Mouse (Mus musculus): ENCODE data around the gene St6galnac5.
A peak's percentile ranks its signal among the peaks of the same experiment; 100 is the strongest.

St6galnac5 gene

GRCm38 (mm10) chr3:152981988-152982387, at the start of gene St6galnac5:
TSS of gene St6galnac5 (minus strand) at chr3:152982246.
- DNase-seq, result peak; percentile 15

GRCm38 (mm10) chr3:153030756-153031155, 48.7 kb upstream of the St6galnac5 start:
- DNase-seq, result no peak

DNA sequence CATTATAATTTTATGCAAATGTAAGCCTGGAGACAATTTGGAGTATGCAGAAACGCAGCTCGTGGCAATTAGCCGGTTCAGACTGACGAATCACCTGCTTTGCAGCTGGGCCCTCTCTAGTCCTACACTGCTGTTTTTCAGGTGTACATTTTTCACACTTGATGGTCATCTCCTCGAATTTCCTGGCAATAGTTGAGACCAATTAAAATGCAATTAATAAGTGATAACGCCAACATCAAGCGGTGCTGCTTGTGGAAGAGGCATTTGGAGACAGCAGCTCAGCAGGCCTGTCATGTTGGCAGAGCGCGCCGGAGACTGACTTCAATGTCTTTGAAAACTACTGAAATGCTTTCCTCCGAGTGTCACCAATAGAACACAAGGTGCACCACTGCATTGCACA, 42.0 kb upstream of the St6galnac5 start:
- DNase-seq, result no peak

DNA sequence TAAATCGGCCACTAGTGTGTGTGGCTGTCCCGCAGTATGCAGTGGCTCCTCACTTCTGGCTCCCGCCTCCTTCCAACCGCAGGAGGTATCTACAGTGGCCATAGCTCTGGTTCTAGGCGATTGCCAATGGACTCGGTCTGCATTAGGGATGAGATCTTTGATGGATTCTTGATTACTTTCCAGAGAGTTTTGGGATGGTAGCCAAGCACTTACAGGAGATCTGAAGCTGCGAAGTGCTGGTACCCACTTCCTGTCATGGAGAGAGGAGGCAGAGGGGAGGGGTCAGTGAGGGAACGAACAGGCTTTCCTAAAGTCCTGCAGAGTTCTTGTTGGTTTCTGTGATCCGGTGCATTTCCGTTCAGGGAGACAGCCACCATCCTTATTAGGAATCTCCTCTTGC, 36.0 kb upstream of the St6galnac5 start:
- DNase-seq, result no peak

DNA sequence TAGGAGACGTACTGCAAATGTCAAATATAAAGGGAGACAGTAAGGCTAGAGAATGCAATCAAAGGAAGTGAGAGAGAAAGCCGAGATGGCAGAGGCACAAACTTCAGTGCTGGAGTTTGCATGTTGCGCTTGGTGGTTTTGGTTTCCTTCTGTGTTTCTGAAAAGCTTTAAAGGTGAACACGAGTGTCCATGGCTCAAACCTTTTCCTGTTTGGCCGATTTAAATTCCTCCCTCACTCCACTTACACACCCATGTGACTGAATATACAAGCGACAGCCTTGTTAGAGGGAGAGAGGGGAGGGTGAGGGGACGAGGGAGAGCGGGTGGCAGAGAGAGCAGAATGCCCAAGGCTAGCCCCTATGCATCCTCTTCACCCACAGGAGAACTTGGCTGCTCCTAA, 34.3 kb upstream of the St6galnac5 start:
- DNase-seq, result no peak

DNA sequence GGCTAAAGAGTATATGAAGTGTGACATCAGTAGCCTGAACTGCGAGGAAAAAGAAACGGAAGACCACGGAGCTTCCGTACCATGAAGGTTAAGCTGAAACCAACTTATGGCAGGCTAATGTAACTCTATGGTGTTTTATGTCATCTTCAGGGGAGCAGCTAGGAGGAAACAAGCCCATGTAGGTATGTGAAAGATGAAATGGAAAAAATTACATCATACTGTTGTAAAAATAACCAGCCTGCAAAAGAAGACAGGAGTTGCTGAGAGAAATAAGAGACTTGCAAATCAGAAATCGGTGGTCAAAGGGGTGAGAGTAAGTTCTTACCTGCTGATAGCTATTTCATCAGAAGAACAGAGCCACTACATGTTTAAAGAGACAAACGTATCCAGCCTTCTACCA, 24.8 kb upstream of the St6galnac5 start:
- DNase-seq, result no peak

DNA sequence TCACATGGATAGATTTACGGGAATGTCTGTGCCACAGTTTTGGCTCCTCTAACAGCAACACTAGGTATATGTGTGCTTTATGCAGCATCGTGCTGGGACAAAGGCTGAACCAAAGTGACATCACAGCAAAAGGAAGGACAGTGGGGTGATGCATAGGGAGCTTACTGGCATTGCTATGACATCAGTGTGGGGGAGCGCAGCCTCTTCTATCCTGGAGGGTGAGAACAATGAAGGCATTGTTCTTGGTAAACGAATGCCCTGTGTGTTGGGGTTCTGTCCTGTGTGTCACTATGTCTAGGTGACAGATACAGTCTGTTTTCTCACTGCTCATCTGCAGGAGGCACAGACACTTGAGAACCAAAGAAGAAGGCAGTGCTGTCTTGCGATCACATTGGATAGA, 16.9 kb upstream of the St6galnac5 start:
- DNase-seq, result no peak

DNA sequence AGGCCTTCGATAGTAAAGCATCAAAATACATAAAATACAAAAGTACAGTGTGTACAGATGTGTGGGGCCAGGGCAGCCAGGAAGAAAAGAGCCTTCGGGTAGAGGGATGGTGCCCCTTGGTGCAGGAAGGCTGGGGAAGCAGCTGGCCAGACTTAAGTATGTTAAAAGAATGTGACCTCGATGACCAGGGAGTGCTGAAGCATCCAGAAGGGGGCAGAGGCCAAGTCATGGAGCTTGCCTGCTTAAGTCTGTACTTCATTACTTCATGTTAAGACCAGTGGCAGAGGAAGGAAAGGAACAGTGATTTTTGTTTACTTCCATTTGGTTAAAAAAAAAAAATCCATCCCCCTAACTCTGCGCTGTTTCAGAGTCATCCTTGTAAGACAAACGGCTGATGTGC, 16.1 kb upstream of the St6galnac5 start:
- DNase-seq, result peak; percentile 40

GRCm38 (mm10) chr3:152993608-152994007, 11.6 kb upstream of the St6galnac5 start:
- DNase-seq, result no peak

GRCm38 (mm10) chr3:152990787-152991186, 8.7 kb upstream of the St6galnac5 start:
- DNase-seq, result no peak

GRCm38 (mm10) chr3:152980978-152981974, 770 bp downstream of the St6galnac5 start:
- peak; percentile 9 for DNase-seq

GRCm38 (mm10) chr3:152980431-152980830, 1.6 kb downstream of the St6galnac5 start:
- peak; percentile 37 for DNase-seq

DNA sequence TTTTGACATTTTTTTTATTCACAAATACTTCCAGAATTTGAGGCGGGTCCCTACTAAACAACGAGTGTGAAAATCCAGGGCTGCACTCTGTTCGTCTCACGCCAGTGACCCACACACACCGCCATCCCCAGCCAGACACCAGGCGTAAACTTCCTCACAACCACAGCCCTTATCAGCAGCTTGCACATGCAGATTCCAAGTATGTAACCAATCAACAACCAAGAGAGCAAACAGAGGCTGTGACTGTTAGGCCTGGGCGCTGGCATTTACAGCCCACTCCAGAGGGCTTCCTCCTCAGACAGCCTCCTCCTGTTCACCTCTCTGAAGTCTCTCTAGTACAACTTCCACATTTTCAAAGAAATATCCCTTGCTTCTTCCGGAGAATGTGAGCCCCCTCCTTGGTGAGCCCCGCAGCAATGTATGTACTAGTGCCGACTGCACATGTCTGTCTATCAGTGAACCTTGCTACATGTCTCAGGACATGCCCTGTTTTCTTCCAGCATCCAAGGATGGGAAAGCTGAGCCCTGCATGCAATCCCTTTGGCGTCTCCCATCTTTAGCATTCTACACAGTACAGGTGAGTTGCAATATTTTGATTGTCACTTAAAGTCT, 2.5 kb downstream of the St6galnac5 start:
- DNase-seq, result no peak

GRCm38 (mm10) chr3:152971373-152971772, 10.7 kb downstream of the St6galnac5 start:
- no peak for DNase-seq

- no peak for DNase-seq
These were observed 12.2 kb downstream of the St6galnac5 start for GRCm38 (mm10) chr3:152969774-152970347.

- DNase-seq, result no peak
These were observed 20.1 kb downstream of the St6galnac5 start for GRCm38 (mm10) chr3:152961855-152962376.

GRCm38 (mm10) chr3:152958358-152959150, 23.5 kb downstream of the St6galnac5 start:
- peak; percentile 65 for DNase-seq

- DNase-seq, result no peak
These were observed 25.3 kb downstream of the St6galnac5 start for GRCm38 (mm10) chr3:152956771-152957170.

GRCm38 (mm10) chr3:152956038-152956437, 26.0 kb downstream of the St6galnac5 start:
- DNase-seq, result no peak

DNA sequence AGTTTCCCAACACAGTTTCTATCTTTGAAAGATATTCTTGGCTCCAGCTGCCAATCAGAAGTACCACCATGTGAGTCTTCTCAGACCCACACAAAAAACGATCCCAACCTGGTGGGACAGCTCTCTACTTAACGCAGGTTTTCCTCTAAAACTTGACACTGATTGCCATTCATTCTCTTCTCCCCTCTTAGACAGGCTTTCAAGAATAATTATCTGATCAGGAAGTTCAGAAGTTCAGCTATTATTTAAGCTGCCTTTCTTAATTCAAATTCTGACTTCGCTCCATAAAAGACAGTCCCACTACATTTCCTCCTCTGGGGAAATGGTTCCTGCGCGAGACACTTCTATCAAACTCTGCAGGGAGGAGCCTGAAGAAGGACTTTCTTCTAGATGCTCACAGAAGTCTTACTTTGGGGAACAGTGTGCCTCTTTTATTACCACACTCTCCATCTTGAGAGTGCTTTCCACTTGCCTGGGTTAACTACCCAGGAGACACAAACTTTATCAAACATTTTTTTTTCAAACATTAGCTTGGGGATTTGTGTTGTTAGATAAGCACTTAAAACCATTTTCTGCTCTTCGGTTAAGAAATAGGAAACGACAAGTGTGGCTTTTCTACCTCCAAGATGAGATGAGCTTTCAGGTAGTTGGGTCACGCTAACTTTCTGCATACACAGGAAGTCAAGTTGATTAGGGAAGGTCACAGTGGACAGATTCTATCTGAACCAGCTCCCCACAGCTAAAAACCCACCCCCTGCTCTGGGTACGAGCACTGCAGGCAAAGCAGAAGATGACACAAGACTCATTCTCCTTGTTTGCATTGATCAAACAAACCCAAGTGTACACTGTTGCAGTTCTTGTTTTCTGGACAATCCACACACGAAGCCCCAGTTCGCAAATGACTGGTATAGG, 30.2 kb downstream of the St6galnac5 start:
- DNase-seq, result no peak

- DNase-seq, result no peak
These were observed 31.1 kb downstream of the St6galnac5 start for GRCm38 (mm10) chr3:152950914-152951313.

Measured in kidney, postnatal 14 days (tissue).